Mouse (Mus musculus) E14TG2a.4 (cell line): ENCODE results near the gene Abo.

Experiments used
- CTCF ChIP-seq: conservative IDR thresholded peaks from 2 replicates; pipeline ENCODE4 v1.5.1; 2014; ENCODE audit warnings: low read length
- NANOG ChIP-seq: IDR thresholded peaks from 2 replicates; pipeline ENCODE4 v1.6.1; 2014; ENCODE audit warnings: borderline replicate concordance, low read length, mixed read lengths
- POU5F1 ChIP-seq: IDR thresholded peaks from 2 replicates; pipeline ENCODE4 v1.6.1; 2014; ENCODE audit warnings: low read length, borderline replicate concordance

DNA sequence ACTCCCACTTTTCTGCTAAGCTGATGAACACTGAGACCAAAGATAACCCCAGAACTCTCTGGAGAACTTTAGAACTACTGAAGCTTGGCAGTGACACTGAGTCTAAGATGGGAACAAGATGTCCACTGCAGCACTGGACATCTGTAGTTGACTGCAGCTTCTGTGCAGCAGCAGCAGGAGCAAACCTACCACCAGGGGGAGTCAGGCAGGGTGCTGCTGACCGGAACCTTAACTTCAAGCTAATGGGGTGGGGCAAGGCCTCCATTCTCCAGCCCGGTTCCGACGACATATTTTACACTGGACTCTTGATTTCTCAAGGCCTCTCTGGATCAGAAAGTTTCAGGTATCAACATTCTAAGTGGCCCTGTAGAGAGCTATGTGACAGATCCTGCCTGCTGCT is 42.3 kb upstream of the Abo start:
- TF ChIP-seq CTCF (peak; percentile 81), POU5F1 (no peak), NANOG (no peak)
